Mouse (Mus musculus) liver, embryonic 14.5 days (tissue): Measurements from ENCODE around the gene Coq4. TPM values are rescaled to one million over a fixed set of nuclear protein-coding genes. Genes with fewer than 3 reads are reported as not detected.

Source experiments
- ATAC-seq: fragments of 200-750 bp; cut with Nextera tagmentation; 2 replicates; pipeline ENCODE4 v1.8.0; 2017; ENCODE audit warnings: moderate number of reproducible peaks, mild to moderate bottlenecking, moderate library complexity; ENCODE audit not compliant: insufficient read depth
- DNase-seq, 3 experiments: peaks; one replicate each; pipeline ENCODE4 v3.0.0-alpha.2; 2012 to 2013; ENCODE audit warnings: low read depth in 3 of 3, low spot score in 3 of 3
- H3K27ac ChIP-seq: fragments of 300-500 bp; sonication (generic); 2 replicates; pipeline ENCODE4 v1.5.1; 2014; ENCODE audit warnings: moderate library complexity, mild to moderate bottlenecking, control low read depth, inconsistent platforms
- H3K27me3 ChIP-seq: fragments of 300-500 bp; sonication (generic); 2 replicates; pipeline ENCODE4 v1.6.1; 2014; ENCODE audit warnings: mild to moderate bottlenecking, low read length, moderate library complexity; ENCODE audit not compliant: control insufficient read depth, insufficient read depth
- H3K36me3 ChIP-seq: fragments of 300-500 bp; sonication (generic); replicated peaks from 2 replicates; pipeline ENCODE4 v1.6.1; 2014; ENCODE audit warnings: low read depth; ENCODE audit not compliant: control insufficient read depth, insufficient read depth
- H3K4me1 ChIP-seq, 2 experiments: fragments of 200-500 bp in 1 of 2; fragments of 300-500 bp in 1 of 2; sonication (generic) in 1 of 2; replicated peaks; 2 replicates each; pipeline ENCODE4 v1.6.1; 2012 to 2014; ENCODE audit warnings: antibody characterized with exemption in 1 of 2, inconsistent platforms in 1 of 2, low read length in 1 of 2; ENCODE audit not compliant: control insufficient read depth in 2 of 2, insufficient read depth in 2 of 2
- H3K4me2 ChIP-seq: fragments of 300-500 bp; sonication (generic); 2 replicates; pipeline ENCODE4 v1.6.1; 2014; ENCODE audit warnings: low read depth, mild to moderate bottlenecking, control low read depth, moderate library complexity
- H3K4me3 ChIP-seq, 2 experiments: fragments of 200-500 bp in 1 of 2; fragments of 300-500 bp in 1 of 2; sonication (generic) in 1 of 2; 2 replicates each; pipeline ENCODE4 v1.5.1; 2012 to 2014; ENCODE audit warnings: low read depth in 2 of 2, low read length in 2 of 2, mild to moderate bottlenecking in 2 of 2, control low read depth in 1 of 2, inconsistent platforms in 1 of 2, moderate library complexity in 1 of 2; ENCODE audit not compliant: insufficient read depth in 1 of 2
- H3K9ac ChIP-seq: fragments of 300-500 bp; sonication (generic); replicated peaks from 2 replicates; pipeline ENCODE4 v1.6.1; 2014; ENCODE audit warnings: mild to moderate bottlenecking, control low read depth, moderate library complexity
- H3K9me3 ChIP-seq: fragments of 300-500 bp; sonication (generic); 2 replicates; pipeline ENCODE4 v1.6.1; 2016; ENCODE audit warnings: low read length, mixed read lengths; ENCODE audit not compliant: control insufficient read depth
- CTCF ChIP-seq: IDR thresholded peaks from 2 replicates; pipeline ENCODE4 v1.5.1; 2016; ENCODE audit warnings: antibody characterized with exemption, low read depth, control low read depth
- EP300 ChIP-seq: IDR thresholded peaks from 2 replicates; pipeline ENCODE4 v1.6.1; 2016; ENCODE audit warnings: antibody characterized with exemption, low read depth
- WGBS: fragments of 180-500 bp; shearing (Covaris S2); extraction: QIAGEN DNeasy Blood & Tissue Kit; methylation state at CpG from one replicate; pipeline ENCODE4 v1.1.7; 2014; ENCODE audit not compliant: insufficient replicate concordance; 5-methylcytosine and 5-hydroxymethylcytosine counted together
- polyA plus RNA-seq, 2 experiments: library from polyadenylated mRNA; depleted of rRNA in 1 of 2; stranded (reverse) in 1 of 2; unstranded in 1 of 2; fragments of >200 nt; fragmentation: Nextera tagmentation in 1 of 2; extraction: Ambion mirVana in 1 of 2; gene quantifications; 2 replicates each; pipeline versions ENCODE4 v1.2.1 to v1.2.3; 2012 to 2014

Coq4 gene
- polyA plus RNA-seq, 2 experiments: 8.4 to 11.6 TPM

DNA sequence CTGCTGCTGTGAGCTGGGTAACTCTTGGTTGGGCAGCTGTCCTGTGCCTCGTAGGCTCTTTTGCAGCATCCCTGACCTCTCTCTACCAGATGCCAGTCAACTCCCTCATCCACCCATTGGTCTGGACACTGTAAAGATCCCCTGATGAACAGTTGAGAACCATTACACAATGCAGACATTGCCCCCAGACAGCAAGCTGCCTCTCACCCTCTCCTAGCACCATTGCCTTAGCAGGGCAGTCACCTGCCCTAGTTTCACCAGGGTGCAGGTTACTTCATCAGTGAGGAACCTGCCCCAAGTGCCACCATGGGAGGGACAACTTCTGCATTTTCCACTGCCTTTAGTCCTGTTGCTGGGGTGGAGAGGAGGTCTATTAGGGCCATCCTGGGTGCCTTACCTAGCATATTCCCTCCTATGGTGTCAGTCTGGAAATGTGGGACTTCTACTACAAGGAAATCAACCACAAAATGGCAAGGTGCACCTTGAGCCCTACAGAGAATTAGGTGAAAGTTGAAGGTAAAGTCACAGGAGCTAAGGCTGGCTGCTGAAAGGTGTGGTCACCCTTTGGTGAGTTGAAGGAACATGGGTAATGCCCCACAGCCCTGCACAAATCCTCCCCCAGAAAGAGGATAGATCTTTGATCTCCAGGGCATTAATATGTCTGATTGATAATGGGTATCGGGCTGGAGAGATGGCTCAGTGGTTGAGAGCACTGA lies 5.6 kb downstream of the Coq4 start:
- DNase-seq: no peak
- no peak for ATAC-seq
- H3K9ac ChIP-seq: no peak overlapping the region
- WGBS: 81% methylated on average over 2 of the region's 2 CpGs
- H3K27me3 ChIP-seq: no peaks in the 10 kb centered on the region
- H3K9me3 ChIP-seq: no peaks in the 10 kb centered on the region
- H3K4me3 ChIP-seq: no peak overlapping the region
- peaks cover 0 to 3% of the 10 kb centered on the region in 2 experiments; a peak in 2 of 4 replicates for H3K4me1 ChIP-seq
- no peaks in the 10 kb centered on the region for H3K36me3 ChIP-seq
- no peak for TF ChIP-seq EP300
- no peak for TF ChIP-seq CTCF
- H3K4me2 ChIP-seq: no peak overlapping the region
- H3K27ac ChIP-seq: no peak overlapping the region

DNA sequence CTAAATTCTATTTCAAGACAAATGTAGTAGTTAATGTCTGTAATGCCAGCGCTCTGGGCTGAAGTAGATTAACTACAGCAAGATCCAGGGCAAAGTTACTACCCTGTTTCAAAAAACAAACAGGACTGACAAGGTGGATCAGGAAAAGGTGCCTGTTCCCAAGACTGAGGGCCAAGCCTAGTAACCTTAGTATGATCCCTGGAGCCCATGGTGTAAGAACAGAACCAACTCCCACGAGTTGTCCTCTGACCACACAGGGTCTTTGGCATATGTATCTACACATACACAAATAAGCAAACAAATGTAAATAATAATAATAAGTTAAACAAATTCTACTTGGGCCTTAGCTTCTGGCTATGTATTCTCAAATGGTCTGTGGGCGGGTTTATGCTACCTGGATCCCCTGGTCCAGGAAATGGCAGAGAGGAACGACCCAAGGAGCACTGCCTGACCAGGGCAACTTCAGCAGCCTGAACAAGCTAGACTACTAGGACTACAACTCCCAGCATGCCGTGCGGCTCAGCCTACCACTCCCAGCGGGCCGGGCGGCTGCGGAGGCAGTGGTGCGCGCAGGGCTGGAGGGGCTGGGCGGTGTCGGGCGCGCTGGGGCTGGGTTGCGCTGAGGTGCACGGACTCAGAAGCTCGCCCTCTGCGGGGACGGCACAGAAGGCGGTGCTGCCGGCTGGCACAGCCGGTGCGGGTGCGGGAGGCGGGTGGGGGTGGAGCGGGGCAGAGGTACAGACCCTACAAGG lies 15.0 kb downstream of the Coq4 start, which contains the start of gene Slc27a4:
Slc27a4 (plus strand) TSS at position 560 of the 752 bp plus-strand sequence.
- Histone ChIP-seq H3K4me1 (peaks cover 0 to 7% of the 10 kb centered on the region in 2 experiments; a peak in 2 of 4 replicates), H3K36me3 (no peaks in the 10 kb centered on the region), H3K4me3 (peak within 1 kb of the TSS; percentile 61 to 63), H3K9me3 (no peaks in the 10 kb centered on the region), H3K27ac (no peak within 1 kb of the TSS), H3K9ac (peak within 1 kb of the TSS; percentile 68), H3K4me2 (peak within 1 kb of the TSS; percentile 88), H3K27me3 (no peaks in the 10 kb centered on the region; the same call in 1 of the 2 replicates)
- no peak for TF ChIP-seq EP300
- TF ChIP-seq CTCF: 0 out of 2 replicates have a peak, but pooled peaks have one; percentile 20
- DNase-seq (peak; percentile 74 to 82 (median 82)), ATAC-seq (peak; percentile 95)
- 3% methylated on average over 28 of the region's 28 CpGs for WGBS

DNA sequence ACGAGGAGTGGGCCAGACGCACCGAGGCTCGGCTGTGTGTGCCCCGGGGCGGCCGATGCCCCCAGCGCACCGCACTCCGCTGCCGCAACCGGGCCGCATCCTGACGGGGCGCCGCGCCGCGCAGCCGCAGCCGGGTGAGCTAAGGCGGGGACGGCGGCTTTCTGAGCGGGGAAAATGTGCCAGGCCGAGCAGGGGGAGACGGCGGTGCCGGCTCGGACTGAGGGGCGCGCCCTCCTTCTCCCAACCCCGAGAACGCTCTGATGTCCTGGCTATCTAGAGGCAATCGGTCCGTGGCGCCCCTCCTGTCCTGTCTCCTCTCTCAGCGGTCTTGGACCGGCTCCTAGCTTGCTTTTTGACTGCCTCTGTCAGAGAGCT lies 15.5 kb downstream of the Coq4 start:
- Histone ChIP-seq H3K27me3 (no peaks in the 10 kb centered on the region; the same call in 1 of the 2 replicates), H3K36me3 (no peaks in the 10 kb centered on the region), H3K4me3 (peak overlapping the region; percentile 61 to 63), H3K4me2 (peak overlapping the region; percentile 88), H3K4me1 (peaks cover 0 to 7% of the 10 kb centered on the region in 2 experiments; a peak in 2 of 4 replicates), H3K27ac (no peak overlapping the region), H3K9ac (peak overlapping the region; percentile 68), H3K9me3 (no peaks in the 10 kb centered on the region)
- ATAC-seq (no peak), DNase-seq (no peak)
- WGBS: under 1% methylated on average over 38 of the region's 39 CpGs
- TF ChIP-seq EP300: no peak
- no peak for TF ChIP-seq CTCF

DNA sequence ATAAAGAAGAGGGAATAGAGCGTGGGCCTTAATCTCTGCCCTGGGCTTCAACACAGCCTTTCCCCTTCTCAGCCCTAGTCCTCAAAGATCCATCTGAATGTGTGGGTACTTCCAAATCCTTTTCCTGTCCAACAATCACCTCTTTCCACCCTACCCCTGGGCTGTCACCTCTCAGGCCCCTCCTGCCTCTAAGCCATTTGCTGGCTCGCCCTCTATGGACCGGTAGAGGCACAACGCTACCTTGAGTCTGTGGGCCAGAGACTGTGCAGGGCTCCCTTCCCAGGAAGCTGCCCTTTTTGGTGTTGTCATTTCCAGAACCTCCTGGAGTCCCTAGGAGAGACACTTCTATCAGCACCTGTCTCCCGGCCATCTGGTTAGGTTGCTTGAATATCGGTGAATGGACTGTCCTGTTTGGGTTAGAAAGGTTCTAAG lies 16.1 kb downstream of the Coq4 start:
- Histone ChIP-seq H3K9ac (peak overlapping the region; percentile 68; the same call in 1 of the 2 replicates), H3K27me3 (no peaks in the 10 kb centered on the region; the same call in 1 of the 2 replicates), H3K27ac (no peak overlapping the region), H3K4me3 (peak overlapping the region in 1 of 2 experiments; percentile 61; a peak in 2 of 4 replicates), H3K4me1 (peaks cover 0 to 7% of the 10 kb centered on the region in 2 experiments; a peak in 2 of 4 replicates), H3K9me3 (no peaks in the 10 kb centered on the region), H3K36me3 (no peaks in the 10 kb centered on the region), H3K4me2 (peak overlapping the region; percentile 88)
- no peak for ATAC-seq
- TF ChIP-seq EP300: no peak
- peak; percentile 64 for TF ChIP-seq CTCF
- no peak for DNase-seq
- 36% methylated on average over 6 of the region's 6 CpGs for WGBS
